Mouse (Mus musculus): ENCODE measurements at regions not wholly inside any gene's neighbourhood (a gene's known extent, or its start where the extent isn't known, plus 50 kb on each side); places are given as distances from the start of the nearest gene placed in this dataset.
"Not testable (repeated sequence)": the region's sequence is repeated elsewhere in the genome, so short reads cannot be mapped to it uniquely, and the experiment has no call there.

GRCm38 (mm10) chr13:104549016-104549415 is 243.3 kb upstream of the Srek1ip1 start:
- no peak for DNase-seq (ENCODE audit: low spot score in 2 of 2)

- no peak for DNase-seq (ENCODE audit: low spot score in 2 of 2)
Measured at GRCm38 (mm10) chr13:104553329-104553728, 239.0 kb upstream of the Srek1ip1 start.

- not testable (repeated sequence) for DNase-seq (ENCODE audit: low spot score in 2 of 2)
Measured at GRCm38 (mm10) chr13:104556609-104557008, 235.7 kb upstream of the Srek1ip1 start.

- no peak for DNase-seq (ENCODE audit: low spot score in 2 of 2)
Measured at GRCm38 (mm10) chr13:104559876-104560275, 232.4 kb upstream of the Srek1ip1 start.

- peak; percentile 14 to 23 for DNase-seq (ENCODE audit: low spot score in 2 of 2)
Measured at GRCm38 (mm10) chr13:104560500-104561114, 231.7 kb upstream of the Srek1ip1 start.

GRCm38 (mm10) chr13:104562536-104562935 is 229.7 kb upstream of the Srek1ip1 start:
- no peak for DNase-seq (ENCODE audit: low spot score in 2 of 2)

- no peak for DNase-seq (ENCODE audit: low spot score in 2 of 2)
Measured at GRCm38 (mm10) chr13:104563019-104563418, 229.3 kb upstream of the Srek1ip1 start.

GRCm38 (mm10) chr13:104563889-104564288 is 228.4 kb upstream of the Srek1ip1 start:
- DNase-seq (ENCODE audit: low spot score in 2 of 2), result no peak

GRCm38 (mm10) chr13:104569765-104570164 is 222.5 kb upstream of the Srek1ip1 start:
- DNase-seq (ENCODE audit: low spot score in 2 of 2), result no peak

GRCm38 (mm10) chr13:104572236-104572635 is 220.0 kb upstream of the Srek1ip1 start:
- no peak for DNase-seq (ENCODE audit: low spot score in 2 of 2)

- DNase-seq (ENCODE audit: low spot score in 2 of 2), result no peak
Measured at GRCm38 (mm10) chr13:104574396-104574795, 217.9 kb upstream of the Srek1ip1 start.

GRCm38 (mm10) chr13:104576188-104576789 is 216.0 kb upstream of the Srek1ip1 start:
- no peak for DNase-seq (ENCODE audit: low spot score in 2 of 2)

- no peak for DNase-seq (ENCODE audit: low spot score in 2 of 2)
Measured at GRCm38 (mm10) chr13:104577856-104578255, 214.4 kb upstream of the Srek1ip1 start.

GRCm38 (mm10) chr13:104580686-104581350 is 211.5 kb upstream of the Srek1ip1 start:
- DNase-seq (ENCODE audit: low spot score in 2 of 2), result peak; percentile 15 to 22

Data from right cerebral cortex, adult 2 months (tissue).